Mouse (Mus musculus): Measurements from ENCODE around the gene Nfkbia. TPM values are rescaled to one million over a fixed set of nuclear protein-coding genes. Genes with fewer than 3 reads are reported as not detected.
A peak's percentile ranks its signal among the peaks of the same experiment; 100 is the strongest.

Gene Nfkbia
- polyA plus RNA-seq, 1 experiment, result 143 TPM

DNA sequence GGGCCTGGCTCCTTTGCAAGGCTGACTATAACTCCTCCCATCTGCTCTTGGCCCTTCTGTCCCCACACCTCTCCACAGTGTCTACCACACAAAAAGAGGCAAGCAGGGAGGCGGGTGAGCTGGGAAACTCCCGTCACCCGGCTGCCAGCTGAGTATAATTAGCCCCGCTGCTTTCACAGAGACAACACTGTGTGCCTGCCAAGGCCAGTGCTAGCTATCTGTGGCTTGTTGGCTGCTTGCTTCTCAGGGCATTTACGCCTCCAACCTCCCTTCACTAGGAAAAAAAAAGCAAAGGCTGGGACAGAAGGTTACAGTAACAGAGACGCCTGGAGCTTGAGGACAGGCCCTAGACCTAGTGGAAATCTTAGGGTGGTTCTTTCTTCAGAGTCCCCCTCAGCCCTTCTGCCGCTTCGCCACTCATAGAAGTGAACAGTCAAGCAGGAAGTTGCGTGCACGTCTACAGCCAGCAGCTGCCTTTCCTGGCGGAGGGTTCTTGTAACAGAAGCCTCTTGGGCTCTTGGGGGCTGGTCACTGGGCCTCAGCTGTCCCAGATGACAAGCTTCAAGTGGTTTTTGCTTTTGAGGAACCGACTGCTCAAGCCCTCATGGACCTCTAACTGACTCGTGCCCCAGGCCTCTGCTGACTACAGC, 45.6 kb downstream of the Nfkbia start:
- TF ChIP-seq CTCF (IDR thresholded peaks at IDR 0.05; ENCODE audit: low read depth, low read length), result no peak
- no peak for TF ChIP-seq POLR2A (IDR thresholded peaks at IDR 0.05; ENCODE audit: borderline replicate concordance, low read depth, low read length)
- Histone ChIP-seq H3K4me3 (ENCODE audit: insufficient read depth, low read length) (no peak overlapping the region), H3K4me1 (ENCODE audit: control insufficient read depth, insufficient read depth, low read length) (peaks cover 39% of the 10 kb centered on the region), H3K27ac (ENCODE audit: insufficient read depth, low read depth, low read length) (peak overlapping the region; percentile 48)

DNA sequence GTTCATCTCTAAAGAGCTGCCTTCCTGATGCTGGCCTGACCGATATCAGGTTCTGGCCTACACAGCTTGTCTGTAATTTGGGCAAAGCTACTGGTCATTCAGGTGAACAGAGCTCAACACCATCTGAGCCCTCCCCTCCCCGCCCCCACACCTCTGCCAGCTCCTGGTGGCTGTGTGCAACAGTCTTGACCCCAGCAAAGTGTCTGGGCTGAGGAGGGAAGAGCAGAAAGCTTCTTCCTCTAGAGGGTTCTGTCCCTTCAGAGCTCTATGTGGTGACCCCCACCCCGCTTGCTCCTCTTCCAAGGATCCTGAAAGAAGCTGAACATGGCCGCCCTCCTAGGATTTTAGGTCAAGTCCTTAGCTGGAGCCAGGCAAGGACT, 46.1 kb downstream of the Nfkbia start:
- no peak for TF ChIP-seq POLR2A (IDR thresholded peaks at IDR 0.05; ENCODE audit: borderline replicate concordance, low read depth, low read length)
- no peak for TF ChIP-seq CTCF (IDR thresholded peaks at IDR 0.05; ENCODE audit: low read depth, low read length)
- Histone ChIP-seq H3K4me1 (ENCODE audit: control insufficient read depth, insufficient read depth, low read length) (peaks cover 39% of the 10 kb centered on the region), H3K27ac (ENCODE audit: insufficient read depth, low read depth, low read length) (no peak overlapping the region), H3K4me3 (ENCODE audit: insufficient read depth, low read length) (no peak overlapping the region)

DNA sequence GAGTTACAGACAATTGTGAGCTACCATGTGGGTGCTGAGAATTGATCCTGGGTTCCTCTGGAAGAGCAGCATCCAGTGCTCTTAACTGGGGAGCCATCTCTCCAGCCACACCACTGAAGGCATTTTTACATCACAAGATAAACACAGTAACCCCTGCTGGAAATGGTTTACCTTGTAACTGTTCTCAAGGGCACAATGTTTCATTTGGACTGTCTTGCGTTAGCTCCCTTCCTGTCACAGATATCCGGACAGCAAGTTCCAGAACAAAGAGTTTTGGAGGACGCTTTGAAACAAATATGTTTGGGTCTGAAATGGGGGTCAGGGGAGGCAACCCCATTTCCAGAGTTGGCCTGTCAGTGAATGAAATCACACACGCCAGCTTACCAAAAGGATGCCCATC, 46.9 kb downstream of the Nfkbia start:
- H3K27ac ChIP-seq (ENCODE audit: insufficient read depth, low read depth, low read length), result no peak overlapping the region
- H3K4me1 ChIP-seq (ENCODE audit: control insufficient read depth, insufficient read depth, low read length), result peaks cover 38% of the 10 kb centered on the region
- TF ChIP-seq CTCF (IDR thresholded peaks at IDR 0.05; ENCODE audit: low read depth, low read length) (no peak), POLR2A (IDR thresholded peaks at IDR 0.05; ENCODE audit: borderline replicate concordance, low read depth, low read length) (no peak)
- H3K4me3 ChIP-seq (ENCODE audit: insufficient read depth, low read length), result no peak overlapping the region

DNA sequence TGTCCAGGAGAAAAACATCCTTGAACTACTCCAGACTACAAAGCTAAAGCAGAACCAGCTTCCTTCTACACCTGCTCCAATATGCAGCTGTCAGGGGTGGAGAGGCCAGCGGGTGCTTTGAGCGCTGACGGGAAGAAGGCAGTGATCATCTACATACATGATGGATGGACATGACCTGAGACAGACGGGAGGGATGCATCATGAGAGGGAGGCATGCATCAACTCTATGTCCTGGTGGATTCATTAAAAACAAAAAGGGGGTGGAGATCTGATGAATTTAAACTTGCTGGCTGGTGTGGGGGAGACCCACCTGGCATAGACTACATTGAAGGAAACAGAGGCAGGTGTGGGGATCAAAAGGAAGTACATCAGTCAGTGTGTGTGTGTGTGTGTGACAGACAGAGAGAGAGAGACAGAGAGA, 48.4 kb downstream of the Nfkbia start:
- TF ChIP-seq POLR2A (IDR thresholded peaks at IDR 0.05; ENCODE audit: borderline replicate concordance, low read depth, low read length), result no peak
- no peak for TF ChIP-seq CTCF (IDR thresholded peaks at IDR 0.05; ENCODE audit: low read depth, low read length)
- Histone ChIP-seq H3K27ac (ENCODE audit: insufficient read depth, low read depth, low read length) (no peak overlapping the region), H3K4me1 (ENCODE audit: control insufficient read depth, insufficient read depth, low read length) (peaks cover 31% of the 10 kb centered on the region), H3K4me3 (ENCODE audit: insufficient read depth, low read length) (no peak overlapping the region)

DNA sequence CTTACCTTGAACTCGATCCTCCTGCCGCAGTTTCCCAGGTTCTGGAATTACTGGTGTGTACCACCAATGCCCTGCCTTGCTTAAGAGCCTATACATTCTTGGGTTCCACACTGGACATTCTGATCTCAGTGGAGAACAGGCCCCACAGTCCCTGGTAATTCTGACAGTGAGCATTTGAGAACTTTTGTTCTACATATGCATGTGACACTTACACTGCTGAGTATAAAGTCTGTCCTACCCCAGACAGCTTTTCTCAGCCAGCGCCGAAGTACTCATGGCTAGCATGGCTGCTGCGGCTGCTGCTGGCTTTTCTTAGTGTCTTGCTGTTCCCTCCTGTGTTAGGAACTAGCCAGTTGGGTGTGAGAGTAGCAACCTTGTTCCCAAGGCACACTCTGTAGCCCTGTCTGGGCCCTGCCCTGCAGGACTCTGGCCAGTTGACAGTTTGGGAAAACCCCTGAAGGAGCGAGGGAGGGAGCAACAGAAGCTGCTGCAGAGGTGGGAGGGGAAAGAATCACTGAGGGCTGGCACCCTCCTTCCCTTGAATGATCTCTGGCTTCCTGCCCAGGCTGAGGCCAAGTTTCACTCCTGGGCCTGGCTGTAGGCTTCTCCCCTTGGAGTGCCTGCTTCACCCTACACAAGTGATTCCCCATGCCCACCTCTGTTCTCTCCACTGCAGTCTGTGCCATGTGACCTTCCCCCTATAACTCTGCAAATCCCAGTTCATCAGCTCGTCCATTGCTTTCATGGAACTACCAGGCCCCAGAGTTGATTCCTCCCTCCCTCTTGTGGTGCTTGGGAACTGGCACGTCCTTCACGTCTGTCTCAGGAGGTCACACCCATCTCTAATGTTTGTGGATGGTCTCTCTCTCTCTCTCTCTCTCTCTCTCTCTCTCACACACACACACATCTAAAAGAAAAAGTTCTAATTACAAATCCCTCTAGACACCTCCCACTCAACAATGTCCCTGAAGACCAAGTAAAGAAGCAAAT, 49.3 kb downstream of the Nfkbia start:
- Histone ChIP-seq H3K4me3 (ENCODE audit: insufficient read depth, low read length) (no peak overlapping the region), H3K4me1 (ENCODE audit: control insufficient read depth, insufficient read depth, low read length) (peaks cover 31% of the 10 kb centered on the region), H3K27ac (ENCODE audit: insufficient read depth, low read depth, low read length) (no peak overlapping the region)
- no peak for TF ChIP-seq POLR2A (IDR thresholded peaks at IDR 0.05; ENCODE audit: borderline replicate concordance, low read depth, low read length)
- no peak for TF ChIP-seq CTCF (IDR thresholded peaks at IDR 0.05; ENCODE audit: low read depth, low read length)

DNA sequence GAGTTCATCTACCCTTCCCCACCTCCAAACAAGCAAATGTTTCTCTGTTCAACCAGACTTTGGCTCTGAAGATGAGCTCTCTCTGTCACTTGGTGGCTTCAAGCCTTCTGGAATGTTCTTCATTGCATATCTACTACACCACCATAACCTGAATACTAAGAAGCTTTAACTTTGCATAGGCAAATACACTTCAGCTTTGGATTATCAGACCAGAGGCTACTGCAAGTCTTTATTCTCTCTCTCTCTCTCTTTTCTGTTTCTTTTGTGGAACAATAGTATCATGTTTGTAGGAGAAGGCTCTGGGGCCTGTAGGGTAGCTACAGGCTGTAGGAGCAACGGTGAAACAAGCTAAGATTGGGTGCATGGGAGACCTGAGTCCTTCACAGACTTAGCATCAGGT, 50.2 kb downstream of the Nfkbia start:
- Histone ChIP-seq H3K4me1 (ENCODE audit: control insufficient read depth, insufficient read depth, low read length) (peaks cover 30% of the 10 kb centered on the region), H3K27ac (ENCODE audit: insufficient read depth, low read depth, low read length) (no peak overlapping the region), H3K4me3 (ENCODE audit: insufficient read depth, low read length) (no peak overlapping the region)
- TF ChIP-seq POLR2A (IDR thresholded peaks at IDR 0.05; ENCODE audit: borderline replicate concordance, low read depth, low read length), result no peak
- no peak for TF ChIP-seq CTCF (IDR thresholded peaks at IDR 0.05; ENCODE audit: low read depth, low read length)

DNA sequence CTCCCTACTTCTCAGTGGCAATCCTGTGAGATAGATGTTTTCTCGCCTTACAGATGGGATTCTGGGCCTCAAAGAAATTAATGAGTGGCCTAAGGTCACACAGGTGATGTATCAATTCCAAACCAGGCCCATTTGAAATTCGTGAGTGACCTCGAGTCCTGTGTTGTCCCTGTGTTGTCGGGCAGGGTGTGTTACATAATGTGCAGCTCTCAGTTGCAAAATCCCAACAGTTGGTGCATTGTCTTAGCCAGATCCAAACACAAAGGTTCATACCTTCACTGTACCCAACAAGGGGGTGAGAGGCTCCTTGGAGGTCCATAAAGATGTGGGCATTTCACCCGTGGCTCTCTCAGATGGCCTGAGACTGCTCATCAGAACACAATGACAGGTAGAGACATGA, 52.0 kb downstream of the Nfkbia start:
- peaks cover 26% of the 10 kb centered on the region for H3K4me1 ChIP-seq (ENCODE audit: control insufficient read depth, insufficient read depth, low read length)

More for the DNA sequence above, 52.0 kb downstream of the Nfkbia start:
- TF ChIP-seq CTCF (IDR thresholded peaks at IDR 0.05; ENCODE audit: low read depth, low read length), result no peak
- TF ChIP-seq POLR2A (IDR thresholded peaks at IDR 0.05; ENCODE audit: borderline replicate concordance, low read depth, low read length), result no peak
- no peak overlapping the region for H3K4me3 ChIP-seq (ENCODE audit: insufficient read depth, low read length)
- H3K27ac ChIP-seq (ENCODE audit: insufficient read depth, low read depth, low read length), result no peak overlapping the region

Other genes with a start within 250 kb of the Nfkbia start
- 8.3 and 9.8 TPM in 2 replicates for gene 1110008L16Rik, start 193.1 kb downstream of the Nfkbia start, polyA plus RNA-seq (2012; ENCODE audit: insufficient read depth, insufficient read length, missing spikeins)
- gene Ppp2r3c, start 189.6 kb downstream of the Nfkbia start, polyA plus RNA-seq (2012; ENCODE audit: insufficient read depth, insufficient read length, missing spikeins), result 19.7 and 24.6 TPM in 2 replicates
- gene Psma6, start 108.4 kb downstream of the Nfkbia start, polyA plus RNA-seq (2012; ENCODE audit: insufficient read depth, insufficient read length, missing spikeins), result 140 and 150 TPM in 2 replicates
- 0.74 TPM in 1 of 2 replicates, not detected in the other for gene Aldoart2, start 72.6 kb upstream of the Nfkbia start, polyA plus RNA-seq (2012; ENCODE audit: insufficient read depth, insufficient read length, missing spikeins)
- not detected in 2 replicates for gene Insm2, start 106.8 kb upstream of the Nfkbia start, polyA plus RNA-seq (2012; ENCODE audit: insufficient read depth, insufficient read length, missing spikeins)

Measured in bone marrow macrophage, adult 2 months (primary cell).